Mouse (Mus musculus): ENCODE data around the gene Ifnar2. TPM values are rescaled to one million over a fixed set of nuclear protein-coding genes. Genes with fewer than 3 reads are reported as not detected.
"Not testable (repeated sequence)": the region's sequence is repeated elsewhere in the genome, so short reads cannot be mapped to it uniquely, and the experiment has no call there.

Ifnar2 gene
- polyA plus RNA-seq, 1 experiment from 2014 or later: 44.2 TPM

DNA sequence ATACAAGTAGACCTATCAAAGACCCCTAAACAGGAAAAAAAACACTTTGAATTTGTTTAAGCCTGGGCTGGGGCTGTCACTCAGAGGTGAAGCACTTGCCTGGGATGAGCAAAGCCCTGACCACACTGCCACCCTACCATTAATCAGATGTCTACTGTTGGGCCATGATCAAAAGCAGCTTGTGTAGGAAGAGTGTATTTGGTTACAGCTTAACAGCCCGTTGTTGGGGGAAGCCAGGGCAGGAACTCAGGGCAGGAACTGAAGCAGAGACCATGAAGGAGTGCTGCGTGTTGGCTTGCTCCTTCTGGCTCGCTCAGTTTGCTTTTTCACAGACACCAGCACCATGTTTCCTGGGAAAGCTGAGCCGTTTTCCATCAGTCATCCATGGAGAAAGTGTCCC lies 54.0 kb downstream of the Ifnar2 start:
- Histone ChIP-seq H3K9ac (replicated peaks; ENCODE audit: low read depth, low read length) (no peak overlapping the region), H3K27me3 (replicated peaks; ENCODE audit: control insufficient read depth, insufficient read depth, low read length) (no peaks in the 10 kb centered on the region), H3K4me2 (ENCODE audit: low read length) (no peak overlapping the region), H3K9me3 (ENCODE audit: control insufficient read depth, low read length) (no peaks in the 10 kb centered on the region), H3K36me3 (ENCODE audit: control insufficient read depth, insufficient read depth) (no peaks in the 10 kb centered on the region), H3K4me1 (replicated peaks; ENCODE audit: control insufficient read depth, insufficient read depth, low read length) (no peaks in the 10 kb centered on the region), H3K27ac (ENCODE audit: low read length) (no peak overlapping the region), H3K4me3 (replicated peaks; ENCODE audit: low read length) (no peak overlapping the region)
- WGBS: 89% methylated on average over 4 of the region's 4 CpGs
- ATAC-seq: no peak

DNA sequence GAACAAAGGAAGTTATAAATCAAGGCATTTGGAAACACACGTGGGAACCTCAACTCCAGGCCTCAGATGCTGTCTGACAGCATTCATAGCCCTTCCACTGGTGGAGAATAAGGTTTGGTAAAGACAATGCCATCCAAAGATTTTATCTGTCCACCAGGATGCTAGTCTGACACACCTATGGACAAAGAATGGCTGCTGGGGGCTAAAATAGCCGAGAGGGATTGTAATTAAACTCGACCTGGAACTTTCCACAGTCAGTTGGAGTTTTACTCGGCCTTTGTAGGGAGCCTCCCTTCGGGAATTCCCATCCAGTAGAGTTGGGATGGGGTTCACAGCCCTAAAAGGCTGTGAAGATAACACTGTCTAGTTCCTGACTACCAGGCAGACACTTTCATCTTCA lies 54.9 kb downstream of the Ifnar2 start:
- ATAC-seq: no peak
- Histone ChIP-seq H3K9ac (replicated peaks; ENCODE audit: low read depth, low read length) (no peak overlapping the region), H3K9me3 (ENCODE audit: control insufficient read depth, low read length) (no peaks in the 10 kb centered on the region), H3K36me3 (ENCODE audit: control insufficient read depth, insufficient read depth) (no peaks in the 10 kb centered on the region), H3K4me2 (ENCODE audit: low read length) (no peak overlapping the region), H3K27ac (ENCODE audit: low read length) (no peak overlapping the region), H3K4me3 (replicated peaks; ENCODE audit: low read length) (no peak overlapping the region), H3K4me1 (replicated peaks; ENCODE audit: control insufficient read depth, insufficient read depth, low read length) (no peaks in the 10 kb centered on the region), H3K27me3 (replicated peaks; ENCODE audit: control insufficient read depth, insufficient read depth, low read length) (no peaks in the 10 kb centered on the region)
- 82% methylated on average over 5 of the region's 5 CpGs for WGBS

DNA sequence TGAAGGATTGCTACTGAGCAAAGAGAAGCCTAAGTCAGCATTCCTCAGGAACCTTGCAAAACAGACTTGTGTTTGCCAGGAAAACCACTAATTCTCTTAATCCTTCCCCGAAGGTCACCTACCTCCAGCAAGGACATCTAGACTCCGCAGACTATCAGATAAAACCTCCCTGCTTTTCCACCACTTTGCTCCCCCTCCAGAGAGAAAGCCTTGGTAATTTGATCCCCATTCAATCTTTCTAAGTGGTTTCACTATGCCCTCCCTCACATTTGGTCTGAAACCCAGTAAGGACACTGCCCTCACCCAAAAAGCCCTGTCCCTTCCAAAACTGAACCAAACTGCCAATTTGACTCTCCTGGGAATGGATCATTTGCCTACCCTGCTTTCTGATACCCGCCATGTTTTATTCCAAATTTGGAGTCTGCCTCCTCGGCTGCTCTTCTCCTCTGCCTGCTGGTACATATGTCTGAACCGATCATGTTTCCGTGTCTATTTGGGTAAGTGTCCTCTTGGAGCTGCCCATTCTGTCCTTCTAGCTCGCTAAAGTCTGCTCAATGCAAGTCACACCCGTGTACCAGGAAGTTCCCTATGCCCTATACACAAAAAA lies 55.8 kb downstream of the Ifnar2 start:
- no peak overlapping the region for H3K27ac ChIP-seq (ENCODE audit: low read length)
- no peaks in the 10 kb centered on the region for H3K36me3 ChIP-seq (ENCODE audit: control insufficient read depth, insufficient read depth)
- no peaks in the 10 kb centered on the region for H3K4me1 ChIP-seq (replicated peaks; ENCODE audit: control insufficient read depth, insufficient read depth, low read length)
- H3K9ac ChIP-seq (replicated peaks; ENCODE audit: low read depth, low read length): no peak overlapping the region
- 82% methylated on average over 8 of the region's 8 CpGs for WGBS
- ATAC-seq: no peak
- no peaks in the 10 kb centered on the region for H3K9me3 ChIP-seq (ENCODE audit: control insufficient read depth, low read length)
- no peak overlapping the region for H3K4me2 ChIP-seq (ENCODE audit: low read length)
- H3K4me3 ChIP-seq (replicated peaks; ENCODE audit: low read length): no peak overlapping the region
- no peaks in the 10 kb centered on the region for H3K27me3 ChIP-seq (replicated peaks; ENCODE audit: control insufficient read depth, insufficient read depth, low read length)

DNA sequence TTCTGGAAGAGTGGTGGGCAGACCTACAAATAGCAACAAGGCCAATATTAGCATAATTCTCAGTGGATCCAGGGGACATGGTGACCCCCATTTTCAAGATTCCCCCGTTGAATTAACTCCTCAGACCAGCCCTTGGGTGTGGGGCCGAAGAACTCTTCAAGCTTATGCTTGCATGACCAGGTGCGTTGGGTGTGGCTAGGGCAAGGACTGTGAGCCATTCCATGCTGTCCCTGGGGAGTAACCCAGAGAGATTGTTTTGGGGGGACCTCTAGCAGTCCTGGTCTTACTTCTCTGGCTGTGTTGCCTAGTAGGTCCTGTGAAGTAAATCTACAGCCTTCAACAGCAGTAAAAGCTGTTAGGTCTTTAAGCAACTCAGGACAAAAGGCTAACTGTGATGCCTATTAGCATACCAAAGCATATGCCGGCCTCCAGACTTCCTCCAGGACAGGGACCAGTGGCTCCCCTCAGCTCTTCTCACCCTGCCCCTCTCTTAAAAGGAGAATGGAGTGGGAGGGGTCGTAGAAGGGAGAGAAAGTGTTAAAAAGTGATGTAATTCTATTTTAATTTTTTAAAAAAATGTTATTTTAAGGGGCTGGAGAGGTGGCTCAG lies 60.2 kb downstream of the Ifnar2 start:
- WGBS: 35% methylated on average over 5 of the region's 5 CpGs
- H3K4me2 ChIP-seq (ENCODE audit: low read length): no peak overlapping the region
- no peaks in the 10 kb centered on the region for H3K36me3 ChIP-seq (ENCODE audit: control insufficient read depth, insufficient read depth)
- H3K27ac ChIP-seq (ENCODE audit: low read length): no peak overlapping the region
- H3K4me3 ChIP-seq (replicated peaks; ENCODE audit: low read length): no peak overlapping the region
- no peaks in the 10 kb centered on the region for H3K4me1 ChIP-seq (replicated peaks; ENCODE audit: control insufficient read depth, insufficient read depth, low read length)
- no peaks in the 10 kb centered on the region for H3K27me3 ChIP-seq (replicated peaks; ENCODE audit: control insufficient read depth, insufficient read depth, low read length)
- no peak overlapping the region for H3K9ac ChIP-seq (replicated peaks; ENCODE audit: low read depth, low read length)
- no peak for ATAC-seq
- no peaks in the 10 kb centered on the region for H3K9me3 ChIP-seq (ENCODE audit: control insufficient read depth, low read length)

DNA sequence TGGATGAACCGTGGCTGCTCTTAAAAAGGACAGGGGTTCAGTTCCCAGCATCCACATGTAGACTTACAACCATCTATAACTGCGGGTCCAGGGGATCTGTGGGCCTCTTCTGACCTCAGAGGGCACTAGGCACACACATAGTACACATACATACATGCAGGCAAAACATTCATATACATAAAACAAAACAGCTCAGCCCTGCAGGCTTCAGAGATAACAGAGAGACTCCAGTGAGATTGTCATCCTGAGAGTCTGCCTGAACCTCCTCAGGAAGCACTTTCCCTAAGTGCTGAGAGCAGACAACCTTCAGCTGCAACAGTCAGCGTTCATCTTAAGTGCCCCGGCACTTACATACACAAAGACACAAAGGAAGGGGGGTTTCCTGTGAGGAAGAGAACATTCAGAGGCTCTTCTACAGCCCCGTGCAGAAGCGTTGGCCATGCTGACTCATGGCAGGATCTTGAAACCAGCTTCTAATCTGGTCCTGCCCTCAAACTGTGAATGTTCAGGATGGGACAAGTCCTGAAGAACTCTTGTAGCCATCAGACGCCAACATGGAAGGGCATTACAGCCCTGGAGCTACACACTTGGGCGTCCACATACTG lies 60.8 kb downstream of the Ifnar2 start:
- WGBS: 69% methylated on average over 8 of the region's 8 CpGs
- no peak overlapping the region for H3K27ac ChIP-seq (ENCODE audit: low read length)

DNA sequence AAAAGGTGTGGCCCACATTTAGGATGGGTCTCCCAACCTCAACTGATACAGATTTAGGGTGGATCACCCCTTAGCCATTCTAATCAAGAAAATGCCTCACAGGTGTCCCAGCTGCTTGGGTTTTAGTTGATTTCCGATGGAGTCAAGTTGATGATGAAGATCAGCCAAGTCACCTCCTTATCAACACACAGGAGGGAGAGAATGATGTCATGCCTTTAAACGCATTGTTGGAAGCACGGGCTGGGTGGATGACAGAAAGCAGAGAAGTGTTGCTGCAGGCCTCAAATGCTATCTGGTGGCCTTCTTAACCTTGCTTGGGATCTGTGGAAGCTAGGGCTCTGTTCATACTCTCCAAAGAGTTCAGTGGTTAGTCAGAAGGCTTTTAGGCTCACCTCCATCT lies 61.5 kb downstream of the Ifnar2 start:
- WGBS: 94% methylated on average over 3 of the region's 3 CpGs
- H3K4me1 ChIP-seq (replicated peaks; ENCODE audit: control insufficient read depth, insufficient read depth, low read length): no peaks in the 10 kb centered on the region
- H3K36me3 ChIP-seq (ENCODE audit: control insufficient read depth, insufficient read depth): no peaks in the 10 kb centered on the region
- no peaks in the 10 kb centered on the region for H3K27me3 ChIP-seq (replicated peaks; ENCODE audit: control insufficient read depth, insufficient read depth, low read length)
- H3K27ac ChIP-seq (ENCODE audit: low read length): no peak overlapping the region
- no peak for ATAC-seq
- H3K4me2 ChIP-seq (ENCODE audit: low read length): no peak overlapping the region
- H3K9me3 ChIP-seq (ENCODE audit: control insufficient read depth, low read length): no peaks in the 10 kb centered on the region
- H3K4me3 ChIP-seq (replicated peaks; ENCODE audit: low read length): no peak overlapping the region
- H3K9ac ChIP-seq (replicated peaks; ENCODE audit: low read depth, low read length): no peak overlapping the region

More for the DNA sequence above, 60.8 kb downstream of the Ifnar2 start:
- Histone ChIP-seq H3K36me3 (ENCODE audit: control insufficient read depth, insufficient read depth) (no peaks in the 10 kb centered on the region), H3K4me2 (ENCODE audit: low read length) (no peak overlapping the region), H3K4me3 (replicated peaks; ENCODE audit: low read length) (no peak overlapping the region), H3K27me3 (replicated peaks; ENCODE audit: control insufficient read depth, insufficient read depth, low read length) (no peaks in the 10 kb centered on the region), H3K9me3 (ENCODE audit: control insufficient read depth, low read length) (no peaks in the 10 kb centered on the region), H3K4me1 (replicated peaks; ENCODE audit: control insufficient read depth, insufficient read depth, low read length) (no peaks in the 10 kb centered on the region), H3K9ac (replicated peaks; ENCODE audit: low read depth, low read length) (no peak overlapping the region)
- no peak for ATAC-seq

DNA sequence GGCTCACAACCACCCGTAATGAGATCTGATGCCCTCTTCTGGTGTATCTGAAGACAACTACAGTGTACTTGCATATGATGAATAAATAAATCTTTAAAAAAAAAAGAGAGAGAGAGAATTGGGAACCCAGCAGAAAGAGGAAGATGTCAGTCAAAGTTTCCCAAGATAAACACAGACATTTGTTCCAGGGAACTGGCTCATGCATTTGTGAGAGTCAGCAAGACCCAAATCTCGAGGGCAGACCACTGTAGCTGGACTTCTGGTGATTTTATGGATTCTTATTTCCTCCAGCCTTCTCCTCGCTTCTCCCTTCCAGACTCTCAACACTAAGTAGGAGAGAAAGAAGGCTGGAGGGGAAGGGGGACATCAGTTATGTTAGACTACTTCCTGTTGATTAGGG lies 65.5 kb downstream of the Ifnar2 start:
- Histone ChIP-seq H3K4me3 (replicated peaks; ENCODE audit: low read length) (no peak overlapping the region), H3K36me3 (ENCODE audit: control insufficient read depth, insufficient read depth) (no peaks in the 10 kb centered on the region), H3K9ac (replicated peaks; ENCODE audit: low read depth, low read length) (no peak overlapping the region), H3K27me3 (replicated peaks; ENCODE audit: control insufficient read depth, insufficient read depth, low read length) (no peaks in the 10 kb centered on the region), H3K27ac (ENCODE audit: low read length) (no peak overlapping the region), H3K9me3 (ENCODE audit: control insufficient read depth, low read length) (no peaks in the 10 kb centered on the region), H3K4me1 (replicated peaks; ENCODE audit: control insufficient read depth, insufficient read depth, low read length) (no peaks in the 10 kb centered on the region), H3K4me2 (ENCODE audit: low read length) (no peak overlapping the region)
- WGBS: 69% methylated on average over 3 of the region's 3 CpGs
- no peak for ATAC-seq

DNA sequence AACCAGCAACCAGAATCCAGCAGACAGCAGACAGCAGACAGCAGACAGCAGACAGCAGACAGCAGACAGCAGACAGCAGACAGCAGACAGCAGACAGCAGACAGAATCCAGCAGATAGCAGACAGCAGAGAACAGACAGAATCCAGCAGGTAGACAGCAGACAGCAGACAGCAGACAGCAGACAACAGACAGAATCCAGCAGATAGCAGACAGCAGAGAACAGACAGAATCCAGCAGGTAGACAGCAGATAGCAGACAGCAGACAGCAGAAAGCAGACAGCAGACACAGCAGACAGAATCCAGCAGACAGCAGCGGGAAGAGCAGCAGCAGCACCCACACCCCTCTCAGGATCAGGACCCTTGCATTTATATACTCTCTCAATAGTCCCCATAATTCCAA lies 66.0 kb downstream of the Ifnar2 start:
- ATAC-seq; H3K27me3 ChIP-seq (replicated peaks; ENCODE audit: control insufficient read depth, insufficient read depth, low read length); H3K4me2 ChIP-seq (ENCODE audit: low read length); H3K4me1 ChIP-seq (replicated peaks; ENCODE audit: control insufficient read depth, insufficient read depth, low read length); H3K9ac ChIP-seq (replicated peaks; ENCODE audit: low read depth, low read length); H3K36me3 ChIP-seq (ENCODE audit: control insufficient read depth, insufficient read depth); H3K4me3 ChIP-seq (replicated peaks; ENCODE audit: low read length); H3K27ac ChIP-seq (ENCODE audit: low read length); H3K9me3 ChIP-seq (ENCODE audit: control insufficient read depth, low read length): not testable (repeated sequence)
- WGBS: 72% methylated on average over 1 of the region's 1 CpGs

DNA sequence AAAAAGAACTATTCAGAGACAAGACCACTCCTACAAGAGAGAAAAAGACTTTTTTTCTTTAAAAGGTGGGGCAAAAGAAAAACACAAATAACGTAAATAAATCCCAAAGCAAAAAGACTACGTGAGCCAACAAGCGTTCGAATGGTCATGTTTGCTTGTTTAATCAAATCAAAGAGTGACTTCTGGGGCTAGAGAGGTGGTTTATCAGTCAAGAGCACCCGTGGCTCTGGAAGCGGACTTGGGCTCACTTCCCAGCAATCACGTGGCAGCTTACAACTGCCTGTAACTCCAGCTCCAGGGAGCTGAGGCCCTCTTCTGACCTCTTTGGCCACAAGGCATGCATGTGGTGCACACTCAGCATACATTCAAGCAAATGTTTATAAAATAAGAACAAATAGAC lies 68.8 kb downstream of the Ifnar2 start:
- H3K4me1 ChIP-seq (replicated peaks; ENCODE audit: control insufficient read depth, insufficient read depth, low read length): no peaks in the 10 kb centered on the region
- H3K4me3 ChIP-seq (replicated peaks; ENCODE audit: low read length): no peak overlapping the region
- no peak overlapping the region for H3K9ac ChIP-seq (replicated peaks; ENCODE audit: low read depth, low read length)
- H3K27ac ChIP-seq (ENCODE audit: low read length): no peak overlapping the region
- no peak overlapping the region for H3K4me2 ChIP-seq (ENCODE audit: low read length)
- no peaks in the 10 kb centered on the region for H3K36me3 ChIP-seq (ENCODE audit: control insufficient read depth, insufficient read depth)
- no peak for ATAC-seq
- no peaks in the 10 kb centered on the region for H3K27me3 ChIP-seq (replicated peaks; ENCODE audit: control insufficient read depth, insufficient read depth, low read length)
- H3K9me3 ChIP-seq (ENCODE audit: control insufficient read depth, low read length): no peaks in the 10 kb centered on the region
- 69% methylated on average over 7 of the region's 7 CpGs for WGBS

All from forebrain, embryonic 16.5 days (tissue).